Mouse (Mus musculus) MN1 (cell line): ENCODE results near the gene Hist1h2af.
"Not testable (repeated sequence)": the region's sequence is repeated elsewhere in the genome, so short reads cannot be mapped to it uniquely, and the experiment has no call there.

Experiments
- DNase-seq: peaks from one replicate; pipeline ENCODE4 v3.0.0-alpha.2; 2016; ENCODE audit warnings: low spot score

Gene Hist1h2af

DNA sequence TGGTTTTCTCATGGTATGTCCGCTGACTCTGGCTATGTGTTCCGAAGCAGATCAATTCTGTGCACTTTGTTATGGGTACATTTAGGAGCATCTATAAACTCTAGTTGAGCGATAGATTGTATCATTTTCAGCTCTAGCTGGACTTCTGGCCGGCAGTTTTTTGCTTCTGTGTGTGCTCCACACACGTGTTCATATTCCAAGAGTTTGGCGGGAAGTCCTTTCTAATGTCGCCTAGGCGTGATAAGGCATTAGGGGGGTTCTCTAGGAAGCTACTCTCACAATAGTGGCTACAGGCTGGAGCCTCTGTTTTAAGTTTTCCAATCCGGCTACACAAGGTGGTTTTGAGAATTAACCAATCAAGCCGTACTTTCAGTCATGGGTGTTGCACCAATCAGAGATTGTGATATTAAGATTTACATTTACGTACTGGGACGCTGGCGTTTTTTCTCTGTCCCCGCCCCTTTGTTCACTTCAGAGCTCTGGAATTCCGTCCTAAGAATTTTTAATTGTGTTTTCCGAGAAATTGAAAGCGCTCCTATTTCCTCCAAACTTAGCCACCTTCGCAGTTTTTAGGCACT, 22.2 kb downstream of the Hist1h2af start:
- peak; percentile 92 for DNase-seq

DNA sequence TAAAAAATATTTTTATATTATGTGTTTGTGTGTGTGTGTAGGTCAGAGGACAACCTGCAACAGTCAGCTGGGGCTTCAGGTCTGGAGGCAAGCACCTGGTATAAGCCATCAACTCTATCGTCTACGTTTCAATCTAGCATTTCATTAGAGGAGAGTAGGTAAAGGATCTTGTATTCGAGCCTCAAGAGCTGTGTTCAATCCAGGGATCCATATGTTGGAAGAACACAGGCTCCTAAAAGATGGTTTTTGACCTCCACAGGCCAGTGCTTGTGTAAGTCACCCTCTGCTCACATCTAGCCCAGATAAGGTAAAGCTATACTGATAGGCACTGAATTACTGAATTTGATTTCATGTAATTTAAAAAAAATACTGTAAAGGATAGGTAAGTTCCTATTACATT, 23.2 kb downstream of the Hist1h2af start:
- DNase-seq = no peak

DNA sequence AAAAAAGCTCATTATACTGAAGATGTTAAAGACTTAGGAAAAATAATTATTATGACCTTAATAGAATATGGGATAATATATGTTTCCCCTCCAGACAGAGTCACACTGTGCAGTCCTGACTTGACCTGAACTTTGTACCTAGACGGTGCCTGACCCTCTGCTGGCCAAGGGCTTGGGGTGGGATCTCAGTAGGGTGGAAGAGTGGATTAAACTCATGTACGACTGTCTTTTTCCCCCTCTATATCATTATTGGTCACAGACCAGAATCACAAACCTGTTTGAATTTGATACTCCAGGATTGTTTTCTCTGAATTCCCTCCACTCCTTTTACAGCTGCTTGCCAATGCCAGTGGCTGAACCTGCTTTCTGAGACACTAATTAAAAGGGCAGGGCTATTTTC, 27.0 kb downstream of the Hist1h2af start:
- DNase-seq = not testable (repeated sequence)

DNA sequence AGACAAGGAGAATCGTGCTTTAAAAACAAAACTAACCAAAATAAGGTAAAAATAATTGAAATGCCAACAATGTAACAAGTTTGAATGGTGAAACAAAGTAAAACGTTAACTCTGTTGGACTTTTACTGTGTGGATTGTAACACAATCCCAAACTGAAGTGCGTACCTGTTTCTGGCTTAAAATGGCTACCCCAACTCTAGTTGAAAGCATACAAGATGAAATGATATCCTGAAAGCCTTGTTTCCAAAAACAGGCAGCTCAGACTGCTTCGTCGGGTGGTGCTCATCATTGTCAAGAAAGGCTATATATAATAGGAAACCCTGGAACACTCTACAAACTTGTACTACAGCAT, 27.8 kb downstream of the Hist1h2af start:
- DNase-seq = not testable (repeated sequence)

DNA sequence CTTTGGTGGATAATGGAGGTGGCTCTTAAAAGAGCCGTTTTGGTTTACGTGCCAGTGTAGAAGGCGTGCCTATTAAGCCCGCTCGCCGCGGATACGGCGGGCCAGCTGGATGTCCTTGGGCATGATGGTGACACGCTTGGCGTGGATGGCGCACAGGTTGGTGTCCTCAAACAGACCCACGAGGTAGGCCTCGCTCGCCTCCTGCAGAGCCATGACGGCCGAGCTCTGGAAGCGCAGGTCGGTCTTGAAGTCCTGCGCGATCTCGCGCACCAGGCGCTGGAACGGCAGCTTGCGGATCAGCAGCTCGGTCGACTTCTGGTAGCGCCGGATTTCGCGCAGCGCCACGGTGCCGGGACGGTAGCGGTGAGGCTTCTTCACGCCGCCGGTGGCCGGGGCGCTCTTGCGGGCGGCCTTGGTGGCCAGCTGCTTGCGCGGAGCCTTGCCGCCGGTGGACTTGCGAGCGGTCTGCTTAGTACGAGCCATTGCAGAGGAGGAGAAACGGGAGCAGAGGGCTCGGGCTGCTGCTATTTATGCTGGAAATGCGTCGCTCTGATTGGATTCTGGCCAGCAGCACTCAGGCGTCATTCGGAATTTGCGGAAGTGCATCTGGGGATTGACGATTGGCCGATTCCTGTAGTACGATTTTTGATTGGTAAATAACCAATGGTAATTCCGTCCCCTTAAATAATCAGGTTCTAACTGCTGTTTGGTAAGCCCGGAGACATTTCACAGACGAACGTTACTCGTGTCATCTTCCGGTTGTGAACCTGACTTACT, 28.4 kb downstream of the Hist1h2af start, which contains the start of gene Hist1h3e:
Hist1h3e (minus strand) TSS at position 487 of the 777 bp plus-strand sequence.
- peak; percentile 96 for DNase-seq

DNA sequence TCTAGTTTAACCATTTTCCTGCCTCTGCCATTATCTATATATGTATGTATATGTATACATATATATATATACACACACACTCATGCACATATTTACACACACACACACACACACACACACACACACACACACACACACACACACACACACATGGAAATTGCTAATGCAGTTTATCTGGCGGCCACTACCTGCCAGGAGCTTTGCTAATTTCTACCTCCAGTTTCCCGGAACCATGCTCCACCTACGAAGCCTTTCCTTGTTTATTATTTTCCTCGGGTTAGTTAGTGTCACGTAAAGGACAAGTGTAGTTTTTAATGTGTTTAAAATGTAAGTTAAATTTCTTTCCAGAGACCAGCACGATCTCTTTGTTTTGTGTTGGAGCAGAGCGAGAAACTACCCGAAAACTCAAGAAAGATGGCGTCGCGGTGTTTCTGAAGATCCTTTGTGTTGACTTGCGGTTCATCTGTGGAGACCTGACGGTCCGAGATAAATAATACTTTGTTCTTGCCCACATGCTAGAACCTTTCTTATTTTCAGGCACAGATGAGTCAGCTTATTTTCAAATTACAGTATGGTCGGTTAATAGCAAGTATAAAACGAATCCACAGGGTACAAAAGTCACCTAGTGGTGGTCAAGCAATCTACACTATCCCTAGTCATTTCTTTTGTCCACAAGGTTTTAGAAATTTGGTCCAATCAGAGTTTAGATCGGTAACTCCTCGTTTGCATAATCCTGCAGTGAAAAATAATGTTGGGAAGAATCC, 29.2 kb downstream of the Hist1h2af start:
- DNase-seq = peak; percentile 86

DNA sequence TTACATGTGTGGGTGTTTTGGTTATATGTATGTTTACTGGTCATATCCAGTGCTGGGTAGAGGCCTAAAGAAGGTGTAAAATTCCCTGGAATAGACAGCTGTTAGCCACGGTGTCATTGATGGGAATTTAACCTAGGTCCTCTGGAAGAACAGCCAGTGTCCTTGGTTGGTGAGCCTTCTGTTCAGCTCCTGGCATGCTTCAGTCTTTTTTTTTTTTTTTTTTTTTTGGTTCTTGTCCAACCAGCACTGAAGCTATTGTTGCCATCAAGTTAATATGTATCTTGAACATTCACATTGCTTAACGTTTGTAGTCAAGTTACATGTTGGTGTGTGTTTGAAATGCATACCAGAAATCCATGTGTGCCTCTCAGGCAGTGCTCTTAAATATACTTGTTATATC, 30.8 kb downstream of the Hist1h2af start:
- no peak for DNase-seq

DNA sequence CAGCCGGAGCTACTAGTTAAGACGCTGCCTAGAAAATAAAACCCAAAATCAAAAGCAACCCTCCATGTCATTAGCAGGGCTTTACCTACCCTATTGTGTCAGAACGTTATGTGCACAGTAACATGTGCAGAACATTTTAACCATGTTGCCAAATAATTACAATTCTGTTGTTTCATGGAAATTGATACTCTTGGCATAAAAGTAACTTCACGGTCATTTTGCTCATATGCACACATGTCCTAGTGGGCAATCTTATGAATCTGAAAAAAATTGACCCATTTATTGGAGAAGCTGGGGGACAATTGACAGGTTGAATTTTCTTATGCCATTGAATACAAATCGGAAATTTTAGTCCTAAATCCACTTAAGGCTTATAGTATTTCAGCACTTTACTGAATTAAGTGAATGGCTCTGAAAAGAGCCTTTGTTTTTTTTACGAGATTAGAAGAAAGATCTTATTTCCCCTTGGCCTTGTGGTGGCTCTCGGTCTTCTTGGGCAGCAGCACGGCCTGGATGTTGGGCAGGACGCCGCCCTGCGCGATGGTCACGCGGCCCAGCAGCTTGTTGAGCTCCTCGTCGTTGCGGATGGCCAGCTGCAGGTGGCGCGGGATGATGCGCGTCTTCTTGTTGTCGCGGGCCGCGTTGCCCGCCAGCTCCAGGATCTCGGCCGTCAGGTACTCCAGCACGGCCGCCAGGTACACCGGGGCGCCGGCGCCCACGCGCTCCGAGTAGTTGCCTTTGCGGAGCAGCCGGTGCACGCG, 36.7 kb downstream of the Hist1h2af start:
- DNase-seq = peak; percentile 33

DNA sequence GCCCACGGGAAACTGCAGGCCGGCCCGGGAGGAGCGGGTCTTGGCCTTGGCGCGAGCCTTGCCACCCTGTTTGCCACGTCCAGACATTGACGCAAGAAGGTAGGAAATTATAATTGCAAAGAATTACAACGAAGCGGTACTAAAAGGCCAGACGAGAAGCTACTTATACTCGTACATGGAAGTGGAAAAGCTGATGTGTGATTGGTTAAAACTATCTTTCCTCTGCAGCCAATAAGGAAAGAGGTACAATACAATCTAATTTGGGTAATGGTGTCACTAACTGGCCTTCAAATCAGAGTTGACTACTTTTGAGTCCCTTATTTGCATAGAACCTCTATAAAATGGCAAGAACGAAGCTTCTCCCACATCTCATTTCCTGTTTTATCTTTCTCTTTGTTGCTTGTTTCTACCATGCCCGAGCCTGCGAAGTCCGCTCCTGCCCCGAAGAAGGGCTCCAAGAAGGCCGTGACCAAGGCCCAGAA, 37.4 kb downstream of the Hist1h2af start, which contains the start of the genes Hist1h2ae and Hist1h2bg:
Hist1h2ae (minus strand) TSS at position 199 of the 482 bp plus-strand sequence.
Hist1h2bg (plus strand) TSS at position 375 of the 482 bp plus-strand sequence.
- DNase-seq = peak; percentile 94

DNA sequence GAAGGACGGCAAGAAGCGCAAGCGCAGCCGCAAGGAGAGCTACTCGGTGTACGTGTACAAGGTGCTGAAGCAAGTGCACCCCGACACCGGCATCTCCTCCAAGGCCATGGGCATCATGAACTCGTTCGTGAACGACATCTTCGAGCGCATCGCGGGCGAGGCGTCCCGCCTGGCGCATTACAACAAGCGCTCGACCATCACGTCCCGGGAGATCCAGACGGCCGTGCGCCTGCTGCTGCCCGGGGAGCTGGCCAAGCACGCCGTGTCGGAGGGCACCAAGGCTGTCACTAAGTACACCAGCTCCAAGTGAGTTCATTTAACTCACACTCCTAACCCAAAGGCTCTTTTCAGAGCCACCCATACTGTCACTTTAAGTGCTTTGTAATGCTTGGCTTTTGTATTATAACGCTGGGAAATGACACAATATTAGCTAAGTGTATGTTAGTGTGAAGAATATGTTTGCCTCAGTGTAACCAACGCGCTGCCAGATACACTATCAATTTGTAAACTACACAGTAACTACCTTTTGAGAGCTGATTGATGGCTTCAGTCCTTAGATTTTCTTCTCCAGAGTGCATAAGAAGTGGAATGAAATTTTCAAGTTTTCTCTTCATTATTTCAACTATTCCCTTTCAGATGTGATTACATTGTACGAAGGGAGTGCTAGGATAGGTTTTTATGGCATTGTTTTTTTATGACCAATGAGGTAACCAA, 38.0 kb downstream of the Hist1h2af start:
- peak; percentile 32 for DNase-seq

DNA sequence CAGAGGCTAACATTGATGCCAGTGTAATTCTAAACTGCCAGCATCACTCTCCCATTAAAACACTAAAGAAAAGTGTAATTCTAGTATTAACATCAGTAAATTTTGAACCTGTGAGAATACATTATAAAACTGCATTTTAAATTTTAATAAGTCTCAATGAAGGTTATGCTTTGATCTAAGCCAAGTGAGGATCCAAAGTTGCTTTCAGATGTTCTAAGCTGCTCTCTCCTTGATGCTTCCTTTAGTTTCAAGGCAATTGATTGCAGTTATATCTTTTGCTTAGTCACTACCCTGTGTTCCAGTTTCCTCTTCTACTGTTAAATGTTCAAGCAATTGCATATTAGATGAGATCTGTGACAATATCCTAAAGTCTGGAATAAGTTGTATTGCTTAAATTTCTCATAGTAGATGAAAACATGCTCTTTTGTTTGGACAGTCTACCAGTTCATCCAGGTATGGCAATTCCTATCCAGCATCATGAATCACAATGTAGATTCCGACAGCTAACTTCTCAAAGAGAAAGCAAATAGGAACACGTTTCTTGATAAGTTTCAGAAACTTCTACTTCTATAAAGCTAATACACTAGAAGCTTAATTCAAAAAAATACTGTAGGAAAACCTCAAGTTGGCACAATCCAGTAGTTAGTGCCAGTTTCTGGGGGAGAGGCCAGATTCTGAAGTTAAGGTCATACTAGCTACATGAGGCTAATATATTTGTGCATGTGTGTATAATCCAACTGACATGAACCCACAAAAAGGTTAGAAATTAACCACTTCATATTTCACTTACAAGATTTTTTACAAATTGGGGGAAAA, 38.7 kb downstream of the Hist1h2af start:
- peak; percentile 18 for DNase-seq

DNA sequence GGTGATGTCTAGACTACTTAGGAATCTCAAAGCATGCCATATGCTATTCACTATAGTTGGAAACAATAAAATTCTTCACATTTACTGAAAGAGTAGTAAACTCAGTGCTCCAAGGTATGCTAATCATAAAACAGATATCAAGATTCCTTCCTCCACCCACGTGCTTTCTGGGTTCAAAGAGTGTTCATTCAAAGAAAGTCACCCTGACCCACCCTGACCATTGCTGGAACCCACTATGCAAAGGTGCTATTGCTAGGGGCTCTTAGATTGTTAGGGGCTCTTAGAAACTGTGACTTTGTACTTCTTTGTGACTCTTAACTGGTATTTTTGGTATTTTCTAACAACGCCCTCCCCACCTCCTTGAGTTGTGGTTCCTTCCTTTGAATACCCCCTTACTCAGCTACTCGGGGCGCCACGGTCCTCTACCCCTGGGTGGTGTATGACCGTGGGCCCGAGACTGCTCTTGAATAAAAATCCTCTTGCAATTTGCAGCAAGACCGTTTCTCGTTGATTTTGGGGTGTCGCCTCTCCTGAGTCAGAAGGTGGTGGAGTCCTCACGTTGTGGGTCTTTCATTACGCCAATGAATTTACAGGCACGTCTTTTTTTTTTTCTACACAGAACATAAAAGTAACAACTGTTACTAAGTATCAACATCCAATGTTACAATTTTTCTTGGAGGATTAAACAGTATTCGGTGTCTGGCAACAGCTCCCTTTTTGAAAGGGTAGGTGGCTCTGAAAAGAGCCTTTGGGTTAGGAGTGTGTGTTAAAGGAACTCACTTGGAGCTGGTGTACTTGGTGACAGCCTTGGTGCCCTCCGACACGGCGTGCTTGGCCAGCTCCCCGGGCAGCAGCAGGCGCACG, 39.6 kb downstream of the Hist1h2af start:
- not testable (repeated sequence) for DNase-seq

DNA sequence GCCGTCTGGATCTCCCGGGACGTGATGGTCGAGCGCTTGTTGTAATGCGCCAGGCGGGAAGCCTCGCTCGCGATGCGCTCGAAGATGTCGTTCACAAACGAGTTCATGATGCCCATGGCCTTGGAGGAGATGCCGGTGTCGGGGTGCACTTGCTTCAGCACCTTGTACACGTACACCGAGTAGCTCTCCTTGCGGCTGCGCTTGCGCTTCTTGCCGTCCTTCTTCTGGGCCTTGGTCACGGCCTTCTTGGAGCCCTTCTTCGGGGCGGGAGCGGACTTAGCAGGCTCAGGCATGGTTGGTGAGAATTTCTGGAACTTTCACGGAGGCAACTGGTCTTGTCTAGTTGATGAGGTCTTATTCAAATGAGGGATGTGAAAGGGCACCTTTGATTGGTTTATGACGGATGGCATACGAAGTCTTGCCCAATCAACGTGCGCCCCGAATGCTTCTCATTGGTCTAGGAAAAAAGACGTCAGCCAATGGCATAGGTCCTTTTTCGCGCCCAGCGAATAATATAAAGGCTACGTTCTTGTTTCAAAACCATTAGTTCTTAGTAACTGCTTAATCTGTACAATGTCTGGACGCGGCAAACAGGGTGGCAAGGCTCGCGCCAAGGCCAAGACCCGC, 40.3 kb downstream of the Hist1h2af start, which contains the start of the genes Hist1h2bf and Hist1h2ad:
Hist1h2bf (minus strand) TSS at position 299 of the 627 bp plus-strand sequence.
Hist1h2ad (plus strand) TSS at position 484 of the 627 bp plus-strand sequence.
- DNase-seq = not testable (repeated sequence)

DNA sequence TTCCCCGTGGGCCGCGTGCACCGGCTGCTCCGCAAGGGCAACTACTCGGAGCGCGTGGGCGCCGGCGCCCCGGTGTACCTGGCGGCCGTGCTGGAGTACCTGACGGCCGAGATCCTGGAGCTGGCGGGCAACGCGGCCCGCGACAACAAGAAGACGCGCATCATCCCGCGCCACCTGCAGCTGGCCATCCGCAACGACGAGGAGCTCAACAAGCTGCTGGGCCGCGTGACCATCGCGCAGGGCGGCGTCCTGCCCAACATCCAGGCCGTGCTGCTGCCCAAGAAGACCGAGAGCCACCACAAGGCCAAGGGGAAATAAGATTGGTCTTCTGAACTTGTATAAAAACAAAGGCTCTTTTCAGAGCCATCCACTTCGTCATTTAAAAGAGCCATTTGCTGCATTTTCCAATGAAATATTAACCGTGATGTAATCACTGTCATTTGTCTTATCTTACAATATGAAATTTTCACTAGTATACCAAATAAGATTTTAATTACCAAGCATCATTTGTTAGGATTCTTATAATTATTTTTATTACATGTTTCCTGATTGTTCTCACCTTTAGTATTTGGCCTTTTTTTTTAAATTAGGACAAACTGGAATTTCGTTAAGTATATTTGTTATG, 41.0 kb downstream of the Hist1h2af start:
- not testable (repeated sequence) for DNase-seq

DNA sequence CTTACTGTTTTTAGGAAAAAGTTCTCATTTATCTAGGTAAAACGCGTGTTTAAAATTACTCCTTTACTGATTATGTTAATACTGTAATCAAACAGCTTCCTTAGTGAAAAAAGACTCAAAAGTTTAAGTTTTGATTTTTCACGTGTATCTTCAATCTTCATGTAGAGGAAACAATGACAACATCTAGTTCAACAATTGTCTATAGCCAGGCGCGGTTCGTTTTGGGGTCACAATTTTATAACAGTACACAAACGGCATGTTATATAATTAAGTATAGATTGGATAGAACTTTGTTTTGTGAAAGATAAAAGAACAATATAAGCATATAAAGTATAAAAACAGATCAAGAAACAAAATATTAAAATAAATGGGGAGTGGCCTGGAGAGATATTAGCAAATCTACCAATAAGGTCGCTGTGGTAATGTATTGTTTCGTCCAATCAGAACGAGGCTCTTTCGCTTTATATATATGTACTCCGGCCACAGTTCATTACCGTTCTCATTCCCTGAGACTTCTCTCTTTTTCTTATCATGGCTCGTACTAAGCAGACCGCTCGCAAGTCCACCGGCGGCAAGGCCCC, 41.7 kb downstream of the Hist1h2af start, which contains the start of gene Hist1h3d:
Hist1h3d (plus strand) TSS at position 493 of the 581 bp plus-strand sequence.
- no peak for DNase-seq

DNA sequence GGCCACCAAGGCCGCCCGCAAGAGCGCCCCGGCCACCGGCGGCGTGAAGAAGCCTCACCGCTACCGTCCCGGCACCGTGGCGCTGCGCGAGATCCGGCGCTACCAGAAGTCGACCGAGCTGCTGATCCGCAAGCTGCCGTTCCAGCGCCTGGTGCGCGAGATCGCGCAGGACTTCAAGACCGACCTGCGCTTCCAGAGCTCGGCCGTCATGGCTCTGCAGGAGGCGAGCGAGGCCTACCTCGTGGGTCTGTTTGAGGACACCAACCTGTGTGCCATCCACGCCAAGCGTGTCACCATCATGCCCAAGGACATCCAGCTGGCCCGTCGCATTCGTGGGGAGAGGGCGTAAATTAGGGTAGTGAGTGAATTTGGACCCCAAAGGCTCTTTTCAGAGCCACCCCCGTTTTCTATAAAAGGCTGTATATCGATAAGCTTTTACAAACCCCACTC, 42.2 kb downstream of the Hist1h2af start:
- DNase-seq = not testable (repeated sequence)

DNA sequence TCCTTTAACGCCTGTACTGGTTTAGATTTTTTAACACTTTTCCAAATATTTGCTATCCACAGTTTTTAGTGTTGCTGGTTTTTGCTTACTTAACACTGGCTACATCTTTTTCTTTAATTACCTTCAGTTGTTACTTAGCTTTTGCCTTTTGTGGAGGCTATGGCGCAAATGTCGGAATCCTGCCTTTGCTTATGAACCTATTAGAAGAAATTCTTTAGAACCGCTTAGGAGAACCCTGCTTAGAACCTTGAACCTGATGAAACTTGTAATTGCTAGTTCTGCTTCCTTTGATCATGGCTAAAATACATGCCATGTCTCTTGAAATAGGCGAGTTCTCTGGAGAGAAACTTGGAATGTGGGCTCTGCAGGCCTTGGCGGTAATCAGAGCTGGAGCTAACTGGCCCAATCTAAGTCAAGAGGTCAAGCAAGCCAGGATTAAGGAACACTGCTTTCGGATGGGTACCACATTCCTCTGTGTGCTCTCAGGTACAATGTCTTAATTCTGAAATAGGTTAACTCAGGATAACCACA, 42.7 kb downstream of the Hist1h2af start:
- no peak for DNase-seq
